Mouse (Mus musculus) small intestine, adult 2 months (tissue): ENCODE data around the gene Prrt3. TPM values are rescaled to one million over a fixed set of nuclear protein-coding genes. Genes with fewer than 3 reads are reported as not detected.

ENCODE experiments used
- H3K27ac ChIP-seq: fragments of 200-500 bp; 2 replicates; pipeline ENCODE4 v1.5.1; 2012; ENCODE audit warnings: low read depth, low read length, control low read depth, inconsistent platforms; ENCODE audit not compliant: insufficient read depth
- H3K27me3 ChIP-seq: fragments of 200-500 bp; 2 replicates; pipeline ENCODE4 v1.6.1; 2012; ENCODE audit warnings: mild to moderate bottlenecking, moderate library complexity, low read length, inconsistent platforms; ENCODE audit not compliant: control insufficient read depth, insufficient read depth
- H3K36me3 ChIP-seq: fragments of 200-500 bp; 2 replicates; pipeline ENCODE4 v1.6.1; 2012; ENCODE audit warnings: mild to moderate bottlenecking, low read length, control low read depth, inconsistent platforms; ENCODE audit not compliant: control insufficient read depth, insufficient read depth
- H3K4me1 ChIP-seq: fragments of 200-500 bp; 2 replicates; pipeline ENCODE4 v1.6.1; 2012; ENCODE audit warnings: low read length, inconsistent platforms, mixed read lengths; ENCODE audit not compliant: control insufficient read depth, insufficient read depth, insufficient read length
- H3K4me3 ChIP-seq: fragments of 200-500 bp; 2 replicates; pipeline ENCODE4 v1.5.1; 2012; ENCODE audit warnings: low read depth, mild to moderate bottlenecking, control low read depth, inconsistent platforms, low read length, moderate library complexity
- CTCF ChIP-seq: fragments of 200-500 bp; IDR thresholded peaks from 2 replicates; pipeline ENCODE4 v1.5.1; 2012; ENCODE audit warnings: low read depth, mild to moderate bottlenecking, control low read depth, inconsistent platforms, low read length, moderate library complexity, mixed read lengths; ENCODE audit not compliant: insufficient replicate concordance, insufficient read length; ENCODE audit errors: extremely low read depth
- POLR2A ChIP-seq: fragments of 200-500 bp; IDR thresholded peaks from 2 replicates; pipeline ENCODE4 v1.6.1; 2012; ENCODE audit warnings: low read depth, mild to moderate bottlenecking, control low read depth, inconsistent platforms, low read length, moderate library complexity
- WGBS: fragments of 180-500 bp; shearing (Covaris S2); methylation state at CpG from one replicate; pipeline ENCODE4 v1.1.7; 2018; 5-methylcytosine and 5-hydroxymethylcytosine counted together
- polyA plus RNA-seq: library from polyadenylated mRNA; depleted of rRNA; stranded (reverse); fragments of >200 nt; gene quantifications from 2 replicates; pipeline ENCODE4 v1.2.3, GENCODE M21; 2012

Prrt3 gene
- polyA plus RNA-seq, 1 experiment, result 0.05 TPM

DNA sequence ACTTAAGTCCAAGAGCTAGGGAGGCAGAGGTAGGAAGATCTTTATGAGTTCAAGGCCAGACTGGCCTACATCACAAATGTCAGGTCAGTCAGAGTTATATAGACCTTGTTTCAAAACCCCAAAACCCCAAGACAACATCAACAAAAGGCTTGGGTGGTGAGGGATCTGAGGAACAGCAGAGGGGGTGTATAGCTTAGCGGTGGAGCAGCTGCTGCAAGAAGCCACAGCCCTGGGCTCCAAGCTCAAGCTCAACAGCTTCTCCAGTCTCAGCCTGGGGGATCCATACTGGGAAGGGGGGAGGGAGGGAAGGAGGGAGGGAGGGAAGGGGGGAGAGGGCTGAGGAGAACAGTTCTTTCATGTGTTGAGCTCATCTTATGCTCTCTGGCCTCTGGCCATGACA is 4.0 kb upstream of the Prrt3 start:
- Histone ChIP-seq H3K27ac (no peak overlapping the region), H3K4me1 (no peaks in the 10 kb centered on the region), H3K27me3 (0 out of 2 replicates have a peak, but pooled peaks cover 6% of the 10 kb centered on the region), H3K4me3 (no peak overlapping the region), H3K36me3 (no peaks in the 10 kb centered on the region)
- WGBS, result 85% methylated on average over 1 of the region's 1 CpGs
- TF ChIP-seq POLR2A (no peak), CTCF (no peak)

- H3K36me3 ChIP-seq, result no peaks in the 10 kb centered on the region
- no peak overlapping the region for H3K27ac ChIP-seq
- WGBS, result 86% methylated on average over 2 of the region's 2 CpGs
- H3K4me1 ChIP-seq, result no peaks in the 10 kb centered on the region
- no peak for TF ChIP-seq POLR2A
- H3K4me3 ChIP-seq, result no peak overlapping the region
- H3K27me3 ChIP-seq, result 0 out of 2 replicates have a peak, but pooled peaks cover 8% of the 10 kb centered on the region
Measured at GRCm38 (mm10) chr6:113502801-113503200, 1.1 kb upstream of the Prrt3 start.

DNA sequence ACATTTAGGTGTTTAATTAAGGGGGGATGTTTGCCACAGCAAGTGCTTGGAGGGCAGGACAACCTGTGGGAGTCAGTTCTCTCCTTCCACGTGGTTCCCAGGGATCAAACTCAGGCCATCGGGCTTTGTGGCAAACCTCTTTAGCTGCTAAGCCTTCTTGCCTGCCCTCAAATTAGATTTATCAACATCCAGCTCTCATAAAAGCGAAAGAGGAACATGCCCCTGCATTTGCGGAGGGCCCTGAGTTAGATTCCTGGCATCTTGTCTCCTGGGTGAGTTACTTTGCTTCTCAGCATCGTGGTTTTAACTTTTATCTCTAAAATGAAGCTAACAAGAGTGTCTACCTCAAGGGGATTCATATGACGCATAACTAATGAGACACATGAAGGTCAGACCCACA is 2.4 kb downstream of the Prrt3 start:
- Histone ChIP-seq H3K27me3 (0 out of 2 replicates have a peak, but pooled peaks cover 8% of the 10 kb centered on the region), H3K27ac (no peak overlapping the region), H3K4me1 (peaks cover 10% of the 10 kb centered on the region), H3K36me3 (no peaks in the 10 kb centered on the region), H3K4me3 (no peak overlapping the region)
- WGBS, result 68% methylated on average over 6 of the region's 6 CpGs
- TF ChIP-seq CTCF (no peak), POLR2A (no peak)

DNA sequence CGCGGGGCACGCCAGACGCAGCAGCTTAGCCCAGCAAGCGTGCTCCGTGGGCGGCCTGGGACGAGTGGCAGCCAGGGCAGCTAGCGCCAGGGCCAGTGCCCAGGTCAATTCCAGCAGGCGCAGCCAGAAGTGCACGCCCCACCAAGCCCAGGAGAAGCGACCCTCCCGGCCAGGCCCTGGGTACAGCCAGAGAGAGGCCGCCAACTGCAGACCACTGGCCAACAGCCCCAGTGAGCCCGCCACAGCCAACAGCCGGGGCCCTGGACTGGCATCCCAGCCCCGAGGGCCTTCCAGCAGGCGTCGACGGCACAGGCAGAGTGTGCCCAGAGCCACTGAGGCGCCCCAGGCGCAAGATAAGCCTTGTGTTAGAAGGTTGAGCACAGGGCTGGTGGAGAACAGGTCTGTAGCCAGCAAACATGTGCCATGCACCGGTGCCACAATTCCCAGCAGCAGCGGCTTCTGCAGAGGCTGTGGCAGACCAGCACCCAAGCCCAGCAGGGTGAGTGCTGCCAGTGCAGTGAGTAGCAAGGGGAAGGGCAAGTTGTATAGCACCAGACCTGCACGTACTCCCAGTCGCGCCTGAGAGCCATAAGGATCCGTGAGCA is 6.6 kb downstream of the Prrt3 start:
- Histone ChIP-seq H3K4me3 (peak overlapping the region; percentile 64), H3K27ac (no peak overlapping the region), H3K27me3 (no peaks in the 10 kb centered on the region), H3K4me1 (peaks cover 13% of the 10 kb centered on the region), H3K36me3 (peaks cover 3% of the 10 kb centered on the region; the same call in 1 of the 2 replicates)
- 44% methylated on average over 28 of the region's 28 CpGs for WGBS
- TF ChIP-seq CTCF, result no peak
- TF ChIP-seq POLR2A, result no peak

DNA sequence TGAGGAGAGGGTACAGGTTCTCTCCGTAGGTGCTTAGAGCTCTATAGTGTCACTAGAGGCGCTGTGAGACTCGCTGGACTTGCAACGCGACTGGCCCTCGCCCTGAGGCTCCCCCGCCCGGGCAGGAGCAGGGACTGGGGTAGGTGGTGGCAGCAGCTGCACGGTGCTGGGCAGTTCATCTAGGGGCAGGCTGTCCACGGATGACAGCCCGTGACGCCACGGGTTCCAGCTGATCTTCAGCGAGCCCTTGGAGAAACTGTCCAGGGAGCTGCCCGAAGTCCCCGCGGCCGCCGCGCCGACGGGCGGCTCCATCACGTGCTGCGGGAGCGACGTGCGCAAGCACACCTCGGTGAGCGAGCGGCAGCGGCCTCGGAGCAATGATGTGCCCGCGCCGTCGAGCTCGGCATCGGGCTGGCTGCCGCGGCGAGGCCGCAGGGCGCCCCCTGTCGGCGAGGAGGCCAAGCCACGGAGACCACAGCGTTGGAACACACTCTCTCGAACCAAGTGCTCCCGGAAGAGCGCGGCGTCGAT is 7.4 kb downstream of the Prrt3 start:
- no peaks in the 10 kb centered on the region for H3K27me3 ChIP-seq
- peaks cover 13% of the 10 kb centered on the region for H3K4me1 ChIP-seq
- peak overlapping the region; percentile 44 for H3K27ac ChIP-seq
- H3K4me3 ChIP-seq, result peak overlapping the region; percentile 64
- TF ChIP-seq CTCF, result peak; percentile 76
- no peak; the same call in 1 of the 2 replicates for TF ChIP-seq POLR2A
- WGBS, result under 1% methylated on average over 54 of the region's 54 CpGs
- peaks cover 10% of the 10 kb centered on the region for H3K36me3 ChIP-seq

DNA sequence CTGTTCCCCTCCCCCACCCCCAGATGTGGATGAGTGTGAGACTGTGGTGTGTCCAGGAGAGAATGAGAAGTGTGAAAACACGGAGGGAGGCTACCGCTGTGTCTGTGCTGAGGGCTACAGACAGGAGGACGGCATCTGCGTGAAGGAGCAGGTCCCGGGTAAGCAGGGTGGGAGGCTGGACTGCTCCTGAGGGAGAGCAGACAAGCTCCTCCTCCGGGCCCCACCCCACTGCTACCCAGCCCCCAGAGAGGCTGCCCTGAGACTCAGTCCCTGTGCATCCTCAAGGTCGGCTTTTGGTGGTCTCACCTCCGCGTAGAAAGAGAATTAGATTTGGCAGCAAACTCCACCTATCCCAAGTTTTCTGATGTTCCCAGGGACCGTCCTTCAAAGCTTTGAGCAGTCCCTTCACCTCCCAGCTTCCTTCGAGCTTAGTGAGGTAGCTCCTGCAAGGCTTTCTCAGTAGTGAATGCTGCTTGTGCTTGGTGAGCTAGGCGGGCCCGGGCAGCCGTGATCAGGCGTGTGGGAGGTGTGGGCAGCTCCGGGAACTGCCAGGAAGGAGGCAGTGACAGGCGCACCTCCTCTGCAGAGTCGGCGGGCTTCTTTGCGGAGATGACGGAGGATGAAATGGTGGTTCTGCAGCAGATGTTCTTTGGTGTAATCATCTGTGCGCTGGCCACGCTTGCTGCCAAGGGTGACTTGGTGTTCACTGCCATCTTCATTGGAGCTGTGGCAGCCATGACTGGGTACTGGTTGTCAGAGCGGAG is 9.4 kb downstream of the Prrt3 start:
- TF ChIP-seq POLR2A (no peak), CTCF (no peak)
- 86% methylated on average over 24 of the region's 24 CpGs for WGBS
- peaks cover 20% of the 10 kb centered on the region for H3K4me1 ChIP-seq
- no peak overlapping the region for H3K27ac ChIP-seq
- peaks cover 16% of the 10 kb centered on the region for H3K36me3 ChIP-seq
- H3K27me3 ChIP-seq, result no peaks in the 10 kb centered on the region
- H3K4me3 ChIP-seq, result no peak overlapping the region

DNA sequence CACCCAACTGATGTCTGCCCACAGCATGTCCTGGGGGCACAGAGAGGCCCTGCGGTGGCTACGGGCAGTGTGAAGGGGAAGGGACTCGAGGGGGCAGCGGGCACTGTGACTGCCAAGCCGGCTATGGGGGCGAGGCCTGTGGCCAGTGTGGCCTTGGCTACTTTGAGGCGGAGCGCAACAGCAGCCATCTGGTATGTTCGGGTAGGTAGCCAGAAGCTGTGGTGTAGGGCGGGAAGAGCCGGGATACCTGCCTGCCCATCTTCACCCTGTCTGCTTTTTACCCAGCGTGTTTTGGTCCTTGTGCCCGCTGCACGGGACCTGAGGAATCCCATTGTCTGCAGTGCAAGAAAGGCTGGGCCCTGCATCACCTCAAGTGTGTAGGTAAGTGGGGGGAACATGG is 12.3 kb downstream of the Prrt3 start:
- Histone ChIP-seq H3K4me1 (peaks cover 13% of the 10 kb centered on the region), H3K4me3 (no peak overlapping the region)
- TF ChIP-seq CTCF, result no peak
- TF ChIP-seq POLR2A, result no peak

More for the DNA sequence above, 12.3 kb downstream of the Prrt3 start:
- Histone ChIP-seq H3K36me3 (peaks cover 16% of the 10 kb centered on the region), H3K27ac (no peak overlapping the region), H3K27me3 (no peaks in the 10 kb centered on the region)
- 96% methylated on average over 14 of the region's 14 CpGs for whole genome bisulfite sequencing
